ENCODE assay signal across 10 mouse cellular contexts in genomic region chr5:120492437-120492836, GRCm38 (mm10). TPM values are rescaled to one million over a fixed set of nuclear protein-coding genes. Genes with fewer than 3 reads are reported as not detected.
DNase-seq lines count a peak whose midpoint lies in the region; ATAC-seq and TF ChIP-seq lines count a peak whose summit lies in the region.
"Had no signal": no experiment of that assay in that cellular context is flagged by ENCODE, and none has a peak within 500 bp of the region (broad histone marks: within the 10 kb centered on the region; RNA-seq: fewer than 3 reads in every experiment).

No protein-coding gene starts in this region.

- peak; percentile 47 for TF ChIP-seq CTCF in left cerebral cortex, adult 2 months (IDR thresholded peaks at IDR 0.05)
- TF ChIP-seq CTCF in liver, postnatal 0 days (IDR thresholded peaks at IDR 0.05; ENCODE audit: low read depth), result peak; percentile 58

- peak; percentile 75 for DNase-seq in forebrain, embryonic 11.5 days (ENCODE audit: low spot score)
- no peak for DNase-seq in left cerebral cortex, adult 2 months (ENCODE audit: extremely low spot score in 1 of 2, low spot score in 2 of 2)
- DNase-seq in left cerebral cortex, postnatal 36 days (ENCODE audit: low spot score in 2 of 2), result no peak
- DNase-seq in R1 (ENCODE audit: low read depth, low spot score), result peak; percentile 93
- DNase-seq in liver, postnatal 0 days, result peak; percentile 58
- no peak for DNase-seq in thymus, postnatal 10 days (ENCODE audit: low spot score in 2 of 2)
- no peak for DNase-seq in right cerebral cortex, adult 18-20 months

- 62% methylated on average over 11 of the region's 11 CpGs for whole genome bisulfite sequencing in forebrain, embryonic 11.5 days
- 53% methylated on average over 11 of the region's 11 CpGs for WGBS in forebrain, embryonic 12.5 days
- WGBS in liver, postnatal 0 days (ENCODE audit: insufficient replicate concordance), result 80% methylated on average over 11 of the region's 11 CpGs

- ATAC-seq in forebrain, embryonic 11.5 days (replicated peaks; ENCODE audit: low FRiP score), result no peak
- no peak for ATAC-seq in forebrain, embryonic 12.5 days (ENCODE audit: low FRiP score)
- no peak for ATAC-seq in liver, postnatal 0 days

- no peaks in the 10 kb centered on the region for H3K4me1 ChIP-seq in forebrain, embryonic 11.5 days (replicated peaks; ENCODE audit: control insufficient read depth, insufficient read depth, low read length)
- no peaks in the 10 kb centered on the region for H3K4me1 ChIP-seq in forebrain, embryonic 12.5 days
- 0 out of 2 replicates have a peak, but pooled peaks cover 2% of the 10 kb centered on the region for H3K4me1 ChIP-seq in liver, postnatal 0 days (ENCODE audit: insufficient read depth)

- no peaks in the 10 kb centered on the region for H3K9me3 ChIP-seq in forebrain, embryonic 11.5 days (ENCODE audit: control insufficient read depth, low read length)
- H3K9me3 ChIP-seq in forebrain, embryonic 12.5 days, result no peaks in the 10 kb centered on the region
- H3K9me3 ChIP-seq in liver, postnatal 0 days (ENCODE audit: low read length), result no peaks in the 10 kb centered on the region
- H3K9me3 ChIP-seq: hindbrain, embryonic 15.5 days had no signal

- H3K4me3 ChIP-seq in forebrain, embryonic 11.5 days (ENCODE audit: low read depth, low read length), result no peak overlapping the region
- no peak overlapping the region for H3K4me3 ChIP-seq in forebrain, embryonic 12.5 days (replicated peaks)
- H3K4me3 ChIP-seq in left cerebral cortex, adult 2 months, result no peak overlapping the region
- H3K4me3 ChIP-seq in liver, postnatal 0 days (ENCODE audit: low read depth, low read length), result no peak overlapping the region
- H3K4me3 ChIP-seq: hindbrain, embryonic 15.5 days had no signal

- no peak overlapping the region for H3K27ac ChIP-seq in forebrain, embryonic 11.5 days (ENCODE audit: low read depth, low read length)
- no peak overlapping the region for H3K27ac ChIP-seq in forebrain, embryonic 12.5 days
- no peak overlapping the region for H3K27ac ChIP-seq in left cerebral cortex, adult 2 months
- H3K27ac ChIP-seq in liver, postnatal 0 days (ENCODE audit: low read depth), result no peak overlapping the region
- H3K27ac ChIP-seq: hindbrain, embryonic 15.5 days had no signal

- H3K27me3 ChIP-seq in forebrain, embryonic 11.5 days (ENCODE audit: control insufficient read depth, insufficient read depth, low read length), result no peaks in the 10 kb centered on the region
- H3K27me3 ChIP-seq in forebrain, embryonic 12.5 days, result no peaks in the 10 kb centered on the region
- no peaks in the 10 kb centered on the region for H3K27me3 ChIP-seq in liver, postnatal 0 days (ENCODE audit: insufficient read depth, low read length)
- H3K27me3 ChIP-seq: hindbrain, embryonic 15.5 days had no signal

- TF ChIP-seq EP300 in liver, postnatal 0 days (IDR thresholded peaks at IDR 0.05; ENCODE audit: low read depth), result no peak

- no peak overlapping the region for H3K9ac ChIP-seq in forebrain, embryonic 11.5 days (ENCODE audit: low read length)
- no peak overlapping the region for H3K9ac ChIP-seq in forebrain, embryonic 12.5 days
- H3K9ac ChIP-seq in liver, postnatal 0 days (replicated peaks), result no peak overlapping the region
- H3K9ac ChIP-seq: hindbrain, embryonic 15.5 days had no signal

- no peak overlapping the region for H3K4me2 ChIP-seq in forebrain, embryonic 11.5 days (ENCODE audit: low read depth, low read length, severe bottlenecking)
- H3K4me2 ChIP-seq in forebrain, embryonic 12.5 days, result no peak overlapping the region
- H3K4me2 ChIP-seq in liver, postnatal 0 days (ENCODE audit: low read depth, low read length), result no peak overlapping the region
- H3K4me2 ChIP-seq: hindbrain, embryonic 15.5 days had no signal

- intact Hi-C loops in left cerebral cortex, adult 2 months (cut with DNase I), result no loop called here
- intact Hi-C loops in left cerebral cortex, postnatal 36 days (cut with DNase I), result no loop called here

- H3K36me3 ChIP-seq in forebrain, embryonic 11.5 days (ENCODE audit: control insufficient read depth, insufficient read depth, low read length), result no peaks in the 10 kb centered on the region
- peaks cover 20% of the 10 kb centered on the region for H3K36me3 ChIP-seq in forebrain, embryonic 12.5 days (replicated peaks)
- H3K36me3 ChIP-seq in liver, postnatal 0 days (replicated peaks; ENCODE audit: insufficient read depth, low read length), result peaks cover 14% of the 10 kb centered on the region

RNA-seq across cellular contexts. Expression of gene Plbd2, which starts 11.0 kb away (rescaled TPM):
- polyA plus RNA-seq in forebrain, embryonic 11.5 days (2014; fragmentation: Nextera tagmentation; extraction: Ambion mirVana), result 29.8 and 31.2 TPM in 2 replicates
- 25.9 and 26.6 TPM in 2 replicates for polyA plus RNA-seq in forebrain, embryonic 12.5 days (2016; fragmentation: Nextera tagmentation; extraction: Ambion mirVana)
- 10 to 100 TPM; 60.6 to 61.7 TPM for total RNA-seq in left cerebral cortex, adult 2 months (2021)
- total RNA-seq in left cerebral cortex, postnatal 36 days (2021), result 10 to 100 TPM; 57.2 to 66.1 TPM
- polyA plus RNA-seq in liver, postnatal 0 days (2015; fragmentation: Nextera tagmentation; extraction: Ambion mirVana), result 53.6 and 54.1 TPM in 2 replicates

RNA-seq across cellular contexts. Expression of gene Sds, which starts 16.1 kb away (rescaled TPM):
- polyA plus RNA-seq in forebrain, embryonic 11.5 days (2014; fragmentation: Nextera tagmentation; extraction: Ambion mirVana), result not detected in 2 replicates
- polyA plus RNA-seq in forebrain, embryonic 12.5 days (2016; fragmentation: Nextera tagmentation; extraction: Ambion mirVana), result not detected in 2 replicates
- total RNA-seq in left cerebral cortex, adult 2 months (2021), result under 1 TPM in 1 of 2 experiments, not detected in 1; 0.61 TPM
- total RNA-seq in left cerebral cortex, postnatal 36 days (2021), result not detected
- 32.4 and 32.5 TPM in 2 replicates for polyA plus RNA-seq in liver, postnatal 0 days (2015; fragmentation: Nextera tagmentation; extraction: Ambion mirVana)
- polyA plus RNA-seq: hindbrain, embryonic 15.5 days; lung, embryonic 16.5 days had no signal

RNA-seq across cellular contexts. Expression of gene Slc8b1, which starts 18.5 kb away (rescaled TPM):
- 2.9 and 3.3 TPM in 2 replicates for polyA plus RNA-seq in forebrain, embryonic 11.5 days (2014; fragmentation: Nextera tagmentation; extraction: Ambion mirVana)
- polyA plus RNA-seq in forebrain, embryonic 12.5 days (2016; fragmentation: Nextera tagmentation; extraction: Ambion mirVana), result 2.3 and 2.8 TPM in 2 replicates
- total RNA-seq in left cerebral cortex, adult 2 months (2021), result 1 to 10 TPM; 4.5 to 7.5 TPM
- total RNA-seq in left cerebral cortex, postnatal 36 days (2021), result 1 to 10 TPM; 4.2 to 8.2 TPM
- polyA plus RNA-seq in liver, postnatal 0 days (2015; fragmentation: Nextera tagmentation; extraction: Ambion mirVana), result 15.3 and 17.1 TPM in 2 replicates

RNA-seq across cellular contexts. Expression of gene Sdsl, which starts 19.8 kb away (rescaled TPM):
- 4.5 and 6.0 TPM in 2 replicates for polyA plus RNA-seq in forebrain, embryonic 11.5 days (2014; fragmentation: Nextera tagmentation; extraction: Ambion mirVana)
- polyA plus RNA-seq in forebrain, embryonic 12.5 days (2016; fragmentation: Nextera tagmentation; extraction: Ambion mirVana), result 4.5 and 5.1 TPM in 2 replicates
- 1 to 10 TPM; 5.3 to 7.4 TPM for total RNA-seq in left cerebral cortex, adult 2 months (2021)
- total RNA-seq in left cerebral cortex, postnatal 36 days (2021), result 1 to 10 TPM; 5.5 to 5.7 TPM
- 21.0 and 24.5 TPM in 2 replicates for polyA plus RNA-seq in liver, postnatal 0 days (2015; fragmentation: Nextera tagmentation; extraction: Ambion mirVana)

Comparison
In these comparisons a context has a peak if more than half of its experiments do, and no peak if none do; other contexts are left out.
1. DNase-seq: peak in forebrain, embryonic 11.5 days (single experiment), R1 (single experiment) and liver, postnatal 0 days (single experiment); none in left cerebral cortex, adult 2 months (0 of 2), left cerebral cortex, postnatal 36 days (0 of 2), thymus, postnatal 10 days (0 of 2) and right cerebral cortex, adult 18-20 months (single experiment).
2. RNA of gene Sds, which starts 16.1 kb away (polyA plus RNA-seq): 32.4 to 32.5 TPM in liver, postnatal 0 days; not detected in forebrain, embryonic 11.5 days and not detected in forebrain, embryonic 12.5 days; every median in the first group is over 10 times any median in the second.